Mouse (Mus musculus): ENCODE measurements around the gene Gls2.
"Not testable (repeated sequence)": the region's sequence is repeated elsewhere in the genome, so short reads cannot be mapped to it uniquely, and the experiment has no call there.

Gene Gls2

DNA sequence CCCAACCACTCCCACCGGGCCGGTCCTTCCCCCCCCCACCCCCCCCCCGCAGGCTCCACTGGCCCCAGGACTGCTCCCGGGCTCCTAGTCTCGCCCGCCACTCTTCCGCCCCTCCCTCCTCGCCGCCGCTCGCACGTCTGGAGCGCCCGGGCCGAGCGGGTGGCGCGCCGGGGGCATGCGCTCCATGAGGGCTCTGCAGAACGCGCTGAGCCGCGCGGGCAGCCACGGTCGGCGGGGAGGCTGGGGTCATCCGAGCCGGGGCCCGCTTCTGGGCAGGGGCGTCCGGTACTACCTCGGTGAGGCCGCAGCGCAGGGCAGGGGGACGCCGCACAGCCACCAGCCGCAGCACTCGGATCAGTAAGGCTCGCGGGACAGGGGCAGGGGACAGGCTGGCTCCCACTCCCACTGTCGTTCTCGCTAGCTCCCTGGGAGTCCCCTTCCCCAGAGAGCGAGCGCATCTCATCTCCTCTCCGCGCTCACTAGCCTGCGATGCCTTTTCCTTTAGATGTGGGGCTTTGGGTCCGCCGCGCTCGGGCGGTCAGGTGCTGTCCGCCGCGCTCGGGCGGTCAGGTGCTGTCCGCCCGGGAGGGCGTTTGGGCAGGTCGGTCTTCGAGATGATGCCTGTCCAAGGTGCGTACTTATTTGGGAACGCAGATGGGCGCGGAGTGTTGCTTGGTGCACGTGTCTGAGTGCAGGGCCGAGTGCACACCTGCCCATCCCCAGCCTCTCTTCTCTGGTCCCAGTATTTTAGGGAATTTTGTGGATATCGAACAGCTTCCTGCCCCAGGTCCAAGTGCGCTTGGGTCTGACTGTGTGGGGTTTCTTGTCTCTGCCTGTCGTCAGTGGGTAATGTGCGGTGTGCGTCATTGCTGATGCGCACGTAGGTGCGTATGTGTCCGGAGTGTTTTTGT, 549 bp downstream of the Gls2 start:
- peak; percentile 75 for DNase-seq (ENCODE audit: low read depth, low spot score)

DNA sequence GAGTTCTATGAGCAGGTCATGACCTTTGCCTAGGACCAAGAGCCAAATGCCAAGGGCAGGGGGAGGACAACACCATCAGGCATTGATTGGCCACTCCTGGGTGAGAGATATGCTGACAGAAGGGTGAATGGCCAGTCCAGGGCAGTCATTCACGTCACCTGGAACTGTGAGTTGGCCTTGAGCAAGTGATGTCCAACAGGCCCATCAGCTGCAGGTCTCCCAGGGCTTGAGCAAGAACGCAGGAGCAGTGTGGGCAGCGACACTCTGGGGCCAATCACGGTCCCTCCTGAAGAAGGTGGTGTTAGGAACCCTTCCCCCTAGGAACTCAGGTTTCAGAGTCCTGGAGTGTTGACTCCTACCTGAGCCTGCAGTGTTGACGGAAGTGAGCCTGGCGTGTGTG, 7.6 kb downstream of the Gls2 start:
- no peak for DNase-seq (ENCODE audit: low read depth, low spot score)

DNA sequence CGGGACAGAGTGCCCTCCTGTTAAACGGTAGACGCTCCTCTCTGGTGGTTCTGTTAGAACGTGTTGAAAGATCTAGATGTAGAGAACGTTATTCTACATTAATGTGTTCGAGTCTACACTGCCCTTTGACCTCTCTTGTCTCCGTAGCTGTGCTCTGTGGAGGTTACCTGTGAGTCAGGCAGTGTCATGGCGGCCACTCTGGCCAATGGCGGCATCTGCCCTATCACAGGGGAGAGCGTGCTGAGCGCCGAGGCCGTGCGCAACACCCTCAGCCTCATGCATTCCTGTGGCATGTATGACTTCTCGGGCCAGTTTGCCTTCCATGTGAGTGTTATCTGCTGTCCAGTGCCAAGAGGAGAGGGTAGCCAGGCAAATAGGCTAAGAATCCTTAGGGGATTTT, 10.7 kb downstream of the Gls2 start:
- peak; percentile 62 for DNase-seq (ENCODE audit: low read depth, low spot score)

DNA sequence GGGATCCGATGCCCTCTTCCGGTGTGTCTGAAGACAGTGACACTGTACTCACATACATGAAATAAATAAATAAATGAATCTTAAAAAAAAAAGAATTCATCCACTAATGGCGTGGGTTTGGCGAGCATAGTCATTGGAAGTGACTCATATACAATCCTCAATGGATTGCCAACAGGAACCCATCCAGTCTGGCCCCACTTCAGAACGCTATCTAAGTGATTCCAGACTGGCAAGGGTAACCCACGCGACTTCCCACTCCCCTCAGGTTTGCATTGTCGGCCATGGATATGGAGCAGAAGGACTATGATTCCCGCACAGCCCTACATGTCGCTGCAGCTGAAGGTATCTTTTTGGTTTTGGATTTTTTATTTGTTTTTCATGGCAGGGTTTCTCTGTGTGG, 14.1 kb downstream of the Gls2 start:
- DNase-seq (ENCODE audit: low read depth, low spot score): no peak

DNA sequence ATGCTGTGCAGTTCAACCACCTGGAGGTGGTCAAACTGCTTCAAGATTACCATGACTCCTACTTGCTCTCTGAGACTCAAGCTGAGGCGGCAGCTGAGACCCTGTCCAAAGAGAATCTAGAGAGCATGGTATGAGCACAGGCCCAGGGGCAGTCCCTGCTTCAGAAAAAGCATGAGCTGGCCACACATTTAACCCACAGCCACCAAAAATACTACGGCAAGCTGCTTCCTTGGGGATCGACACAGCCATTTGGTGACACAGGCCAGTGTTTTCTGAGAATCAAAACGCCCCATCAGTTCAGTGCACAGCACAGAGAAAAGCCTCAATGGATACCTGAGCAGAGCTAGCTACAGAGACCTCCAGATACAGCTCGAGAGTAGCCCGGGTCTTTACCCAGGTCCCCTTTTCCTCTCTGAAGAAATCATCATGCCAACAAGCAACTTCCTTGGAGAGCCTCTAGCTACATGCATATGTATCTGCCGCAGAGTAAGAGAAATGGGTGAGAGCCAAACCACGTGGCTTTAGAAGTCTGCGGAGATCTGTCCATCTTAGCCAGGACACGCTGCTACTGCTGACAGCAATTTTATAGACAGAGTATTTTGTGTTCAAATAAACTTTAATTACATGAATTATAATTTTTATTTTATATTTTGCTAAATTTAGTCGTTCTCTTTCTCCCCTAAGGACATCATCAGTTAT, 15.2 kb downstream of the Gls2 start:
- no peak for DNase-seq (ENCODE audit: low read depth, low spot score)

DNA sequence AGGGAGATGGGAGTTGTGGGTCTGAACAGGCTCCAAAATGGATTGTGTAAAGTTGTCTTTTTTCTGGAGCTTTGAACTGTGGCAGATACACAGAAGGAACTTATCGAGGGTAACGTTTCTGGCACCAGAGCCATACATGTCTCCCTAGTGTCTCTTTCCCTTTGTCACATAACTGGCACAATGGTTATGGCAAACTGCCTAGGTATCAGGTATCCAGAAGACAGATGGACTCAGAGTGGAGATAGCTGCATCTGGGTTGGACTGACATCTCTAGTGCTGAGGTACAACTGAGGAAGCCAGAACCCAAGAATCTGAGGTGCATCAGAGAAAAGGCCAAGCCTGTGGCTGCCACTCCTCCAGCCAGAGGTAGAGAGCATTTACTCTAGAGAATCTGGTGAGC, 15.9 kb downstream of the Gls2 start:
- DNase-seq (ENCODE audit: low read depth, low spot score): no peak

DNA sequence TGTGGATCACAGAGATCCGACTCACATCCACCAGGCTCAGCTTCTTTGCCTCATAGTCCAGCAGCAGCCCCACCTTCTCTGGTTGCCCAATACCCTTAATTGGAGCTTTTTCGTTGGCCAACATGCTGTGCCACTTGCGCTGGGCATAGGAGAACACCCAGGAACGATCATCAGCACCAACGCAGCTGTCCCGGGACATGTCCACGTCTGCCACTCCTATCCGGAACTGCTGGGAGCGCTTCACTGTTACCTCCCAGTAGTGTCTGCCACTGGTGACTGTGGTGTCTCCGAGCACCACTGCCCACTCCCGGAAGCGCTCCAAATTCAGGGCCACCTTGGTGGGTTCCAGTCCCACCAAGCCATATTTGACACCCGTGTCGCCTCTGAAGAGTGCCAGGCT, 16.7 kb downstream of the Gls2 start:
- no peak for DNase-seq (ENCODE audit: low read depth, low spot score)

DNA sequence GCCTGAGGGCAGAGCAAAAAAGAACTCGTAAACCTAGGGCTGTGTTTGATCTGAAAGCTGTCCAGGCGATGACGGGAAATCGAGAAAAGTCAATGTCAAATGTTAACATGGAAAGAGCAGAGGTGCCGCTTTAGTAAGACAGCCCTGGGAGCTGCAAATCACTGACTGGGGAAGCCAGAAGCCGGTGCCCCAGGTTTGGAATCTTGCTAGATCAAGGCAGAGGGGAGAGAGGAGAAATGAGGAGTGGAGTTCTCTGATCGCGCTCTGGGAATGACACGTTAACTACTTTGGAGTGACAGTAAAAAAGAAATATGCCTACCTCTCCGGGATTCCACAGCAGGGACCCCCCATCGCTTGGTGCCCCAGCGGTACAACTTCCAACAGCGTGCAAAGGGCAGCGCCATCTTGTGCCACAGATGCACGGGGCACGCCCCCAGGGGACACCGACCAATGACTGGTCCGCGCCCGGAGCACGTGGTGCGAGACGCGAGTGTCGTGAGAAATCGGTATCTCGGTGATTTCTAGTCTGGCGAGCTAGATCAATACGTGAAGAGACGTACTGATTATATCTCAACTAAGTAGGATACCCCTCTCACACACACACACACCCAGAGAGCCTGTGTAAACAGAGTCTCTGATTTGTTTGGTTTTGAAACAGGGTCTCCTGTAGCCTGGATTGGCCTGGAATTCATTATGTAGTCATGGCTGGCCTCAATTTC, 17.3 kb downstream of the Gls2 start, which contains the start of gene Spryd4:
Gene Spryd4 (minus strand): TSS at position 418 of the 719 bp plus-strand sequence.
- DNase-seq (ENCODE audit: low read depth, low spot score): peak; percentile 97

DNA sequence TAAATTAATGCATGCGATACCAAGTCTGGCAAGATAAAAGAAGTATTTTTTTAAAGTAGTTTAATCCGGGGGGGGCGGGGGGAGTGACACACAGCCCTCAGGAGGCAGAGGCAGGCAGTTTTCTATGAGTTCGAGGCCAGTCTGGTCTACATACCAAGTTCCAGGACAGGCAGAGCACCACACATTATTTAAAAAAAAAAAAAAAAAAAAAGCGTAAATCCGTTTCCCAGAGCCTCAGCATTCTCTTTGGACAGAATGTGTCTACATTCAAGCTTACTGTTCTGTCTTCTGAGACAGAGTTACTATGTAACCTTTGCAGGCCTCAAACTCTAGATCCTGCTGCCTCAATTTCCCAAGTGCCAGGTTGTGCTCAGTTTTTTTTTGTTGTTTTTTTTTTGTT, 17.9 kb downstream of the Gls2 start:
- no peak for DNase-seq (ENCODE audit: low read depth, low spot score)

DNA sequence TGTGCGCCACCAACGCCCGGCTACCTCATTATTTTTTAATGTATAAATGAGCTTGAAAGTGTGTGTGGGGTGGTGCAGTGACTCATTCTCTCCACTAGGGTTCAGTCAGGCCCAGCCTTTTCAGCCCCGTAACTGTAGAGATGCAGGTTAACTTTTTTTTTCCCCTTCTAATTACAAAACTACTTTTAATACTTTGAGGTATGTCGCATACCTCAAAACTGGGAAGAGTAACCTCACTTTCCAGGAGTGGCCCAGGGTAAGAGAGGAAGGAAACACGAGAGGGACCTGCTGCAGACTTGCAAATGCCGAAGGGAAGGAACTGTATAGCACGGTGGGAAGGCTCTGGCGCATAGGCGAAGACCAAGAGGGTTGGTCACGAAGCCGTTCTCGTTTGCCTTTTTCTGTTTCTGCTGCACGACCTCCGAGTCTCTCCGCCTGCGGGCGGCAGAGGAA, 18.6 kb downstream of the Gls2 start:
- peak; percentile 87 for DNase-seq (ENCODE audit: low read depth, low spot score)

DNA sequence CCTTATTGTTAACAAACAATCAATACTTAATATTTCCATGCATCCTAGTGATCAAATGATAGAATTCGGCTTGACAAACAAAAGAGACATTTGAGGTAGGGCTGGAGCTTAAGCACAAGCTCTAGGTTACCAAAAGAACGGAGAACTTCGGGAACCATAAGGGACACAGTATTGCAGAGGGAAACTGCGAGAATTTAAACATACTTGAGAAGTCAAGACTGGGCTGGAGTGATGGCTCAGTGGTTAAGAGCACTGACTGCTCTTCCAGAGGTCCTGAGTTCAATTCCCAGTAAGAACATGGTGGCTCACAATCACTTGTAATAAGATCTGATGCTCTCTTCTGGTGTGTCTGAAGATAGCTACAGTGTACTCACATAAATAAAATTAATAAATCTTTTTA, 19.9 kb downstream of the Gls2 start:
- DNase-seq (ENCODE audit: low read depth, low spot score): not testable (repeated sequence)

DNA sequence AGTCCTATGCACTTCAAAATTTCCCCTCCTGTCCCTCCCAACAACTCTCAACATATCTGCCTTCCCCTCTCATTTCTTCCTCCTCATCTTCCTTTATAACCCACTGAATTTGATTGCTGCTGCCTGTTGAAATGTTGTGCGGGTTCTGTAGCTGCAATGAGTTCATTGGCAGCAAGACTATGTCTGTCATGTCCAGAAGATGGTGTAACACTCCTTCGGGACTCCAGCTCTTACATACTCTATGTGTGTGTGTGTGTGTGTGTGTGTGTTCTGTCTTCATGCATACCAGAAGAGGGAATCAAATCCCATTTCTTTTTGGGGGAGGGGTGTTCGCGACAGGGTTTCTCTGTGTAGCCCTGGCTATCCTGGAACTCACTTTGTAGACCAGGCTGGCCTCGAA, 20.7 kb downstream of the Gls2 start:
- no peak for DNase-seq (ENCODE audit: low read depth, low spot score)

DNA sequence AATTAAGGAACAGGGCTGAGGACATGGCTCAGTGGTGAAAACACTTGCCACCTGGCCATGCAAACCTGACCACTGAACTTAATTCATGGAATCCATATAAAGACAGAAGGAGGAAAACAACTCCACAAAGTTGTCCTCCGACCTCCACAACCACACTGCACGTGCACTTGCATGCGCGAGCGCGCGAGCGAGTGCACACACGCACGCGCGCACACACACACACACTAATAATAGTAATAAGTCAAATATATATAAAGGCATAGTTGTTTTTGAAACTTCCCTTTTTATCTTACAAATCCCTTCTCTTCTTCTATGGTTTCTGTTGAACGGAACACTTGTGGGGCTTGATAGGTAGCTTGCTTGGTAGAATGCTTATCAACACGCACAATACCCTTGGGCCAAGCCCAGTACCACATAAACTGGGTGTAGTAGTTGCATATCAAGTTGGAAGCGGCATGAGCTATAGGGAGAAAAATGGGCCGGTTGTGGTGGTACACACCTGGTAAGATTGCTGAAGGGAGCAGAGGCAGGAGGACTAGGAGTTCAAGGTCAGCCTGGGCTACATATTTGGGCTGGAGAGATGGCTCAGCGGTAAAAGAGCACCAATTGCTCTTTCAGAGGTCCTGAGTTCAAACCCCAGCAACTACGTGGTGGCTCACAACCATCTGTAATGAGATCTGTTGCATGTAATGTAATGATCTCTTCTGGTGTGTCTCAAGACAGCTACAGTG, 24.3 kb downstream of the Gls2 start:
- no peak for DNase-seq (ENCODE audit: low read depth, low spot score)

DNA sequence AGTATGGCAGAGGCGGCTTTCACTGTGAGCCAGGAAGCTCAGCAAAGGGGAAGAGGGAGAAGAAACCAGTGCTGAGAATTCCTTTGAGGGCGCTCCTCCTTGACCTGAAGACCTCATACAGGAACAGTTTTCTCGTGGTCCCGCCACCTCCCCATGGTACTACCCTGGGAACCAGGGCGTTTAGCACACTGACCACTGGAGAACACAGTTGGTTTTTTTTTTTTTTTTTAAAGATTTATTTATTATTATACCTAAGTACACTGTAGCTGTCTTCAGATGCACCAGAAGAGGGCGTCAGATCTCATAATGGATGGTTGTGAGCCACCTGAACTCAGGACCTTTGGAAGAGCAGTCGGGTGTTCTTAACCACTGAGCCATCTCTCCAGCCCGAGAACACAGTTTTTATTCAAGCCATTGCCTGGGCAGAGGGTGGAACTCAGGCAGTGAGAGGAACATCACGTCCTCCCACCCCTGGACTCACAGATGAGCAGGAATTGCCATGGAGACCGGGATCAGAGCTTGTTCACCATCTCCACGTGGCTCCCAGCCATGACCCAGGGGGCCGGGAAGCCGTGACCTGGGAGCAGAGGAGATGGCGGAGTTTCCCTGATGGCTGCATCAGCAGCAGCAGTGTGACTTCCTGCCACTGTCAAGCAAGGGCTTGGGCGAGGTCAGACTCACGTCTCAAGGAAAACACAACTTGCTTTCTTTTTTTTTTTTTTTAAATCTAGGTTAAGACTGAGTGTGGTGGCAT, 27.5 kb downstream of the Gls2 start:
- peak; percentile 54 for DNase-seq (ENCODE audit: low read depth, low spot score)

DNA sequence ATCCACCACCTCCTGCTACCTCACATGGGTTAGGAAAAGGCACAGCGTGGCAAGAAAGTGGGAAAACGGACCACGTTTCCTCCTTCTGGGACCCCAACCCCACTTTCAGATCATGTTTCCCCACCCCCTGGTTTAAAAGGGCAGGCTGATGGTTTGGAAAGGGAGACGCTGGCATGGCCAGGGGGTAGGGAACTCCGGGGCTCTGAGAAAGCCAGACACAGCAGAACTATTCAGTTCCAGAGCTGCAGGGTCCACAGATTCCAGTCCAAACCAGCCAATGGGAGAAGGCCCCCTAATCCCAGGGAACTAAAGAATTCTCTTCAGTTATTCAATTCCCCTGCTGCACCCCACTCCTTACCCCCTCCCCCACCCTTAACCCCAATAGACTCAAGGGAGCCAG, 30.8 kb downstream of the Gls2 start:
- no peak for DNase-seq (ENCODE audit: low read depth, low spot score)

DNA sequence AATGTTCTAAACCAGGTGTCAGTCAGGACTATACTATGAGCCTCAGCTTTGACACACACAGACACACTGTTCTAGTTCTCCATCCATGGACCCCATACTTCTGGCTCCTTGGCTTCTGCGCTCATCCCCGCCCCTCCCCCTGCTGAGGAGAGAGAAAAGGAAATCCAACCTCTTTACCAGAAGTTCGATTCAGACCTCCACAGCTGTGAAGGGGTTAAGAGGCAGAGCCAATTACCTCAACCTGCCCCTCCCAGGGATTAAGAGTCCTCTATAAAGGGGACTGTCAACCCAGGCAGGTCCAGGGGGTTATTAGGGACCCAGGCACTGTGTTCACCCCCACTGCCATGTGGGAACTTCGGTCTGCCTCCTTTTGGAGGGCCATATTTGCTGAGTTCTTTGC, 31.3 kb downstream of the Gls2 start, which contains the start of gene Mip:
Gene Mip (plus strand): TSS at position 301 of the 400 bp plus-strand sequence.
- no peak for DNase-seq (ENCODE audit: low read depth, low spot score)

DNA sequence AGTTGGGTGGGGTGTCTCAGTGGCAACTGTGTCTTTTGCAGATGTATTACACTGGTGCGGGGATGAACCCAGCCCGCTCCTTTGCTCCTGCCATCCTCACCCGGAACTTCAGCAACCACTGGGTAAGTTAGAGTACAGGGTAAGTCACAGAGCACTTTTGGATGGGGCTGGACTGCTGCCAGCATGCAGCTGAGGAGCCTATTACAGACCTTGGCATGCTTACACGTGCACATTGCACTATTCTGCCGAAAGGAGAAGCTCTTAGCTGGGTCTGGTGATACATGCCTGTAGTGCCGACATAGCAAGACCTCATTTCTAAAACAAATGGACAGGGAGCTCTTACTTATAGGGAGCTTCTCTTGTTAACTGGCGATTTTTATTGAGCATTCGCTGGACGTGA, 33.3 kb downstream of the Gls2 start:
- DNase-seq (ENCODE audit: low read depth, low spot score): no peak

DNA sequence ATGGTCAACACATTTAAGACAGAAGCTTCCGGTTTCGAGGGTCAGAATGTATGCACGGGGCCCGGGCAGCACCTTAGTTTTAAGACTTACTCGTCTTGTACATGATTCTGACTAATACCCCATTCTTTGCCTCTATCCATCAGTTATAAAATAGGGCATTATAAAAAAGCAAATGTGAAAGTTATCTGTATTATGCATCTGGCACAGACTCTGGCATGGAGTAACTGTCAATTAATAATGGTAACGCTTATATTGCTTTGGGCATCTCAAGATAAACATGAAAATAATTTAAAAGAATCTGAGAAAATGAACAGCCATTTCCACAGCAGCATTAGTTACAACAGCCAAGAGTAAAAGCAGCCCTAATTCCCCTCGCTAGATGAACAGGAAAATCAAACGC, 33.8 kb downstream of the Gls2 start:
- DNase-seq (ENCODE audit: low read depth, low spot score): no peak

DNA sequence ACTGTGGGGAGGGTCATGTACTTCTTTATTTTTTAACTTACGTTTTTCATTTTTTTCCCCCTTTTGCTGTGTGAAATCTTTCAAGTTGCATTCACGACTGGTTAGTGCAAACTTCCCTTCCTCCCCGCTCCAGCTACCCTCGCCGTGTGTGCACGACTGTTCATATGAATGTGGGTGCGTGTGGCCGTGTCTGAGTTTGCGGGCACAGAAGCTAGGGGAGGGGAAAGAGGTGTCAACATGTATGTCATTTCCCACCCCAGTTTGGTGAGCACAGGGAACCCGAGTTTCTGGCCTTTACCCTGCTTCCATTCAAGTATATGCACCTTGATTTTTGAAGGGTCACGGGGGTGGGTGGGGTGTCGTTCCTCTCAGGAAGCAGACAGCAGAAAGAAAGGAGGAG, 36.3 kb downstream of the Gls2 start:
- DNase-seq (ENCODE audit: low read depth, low spot score): no peak

DNA sequence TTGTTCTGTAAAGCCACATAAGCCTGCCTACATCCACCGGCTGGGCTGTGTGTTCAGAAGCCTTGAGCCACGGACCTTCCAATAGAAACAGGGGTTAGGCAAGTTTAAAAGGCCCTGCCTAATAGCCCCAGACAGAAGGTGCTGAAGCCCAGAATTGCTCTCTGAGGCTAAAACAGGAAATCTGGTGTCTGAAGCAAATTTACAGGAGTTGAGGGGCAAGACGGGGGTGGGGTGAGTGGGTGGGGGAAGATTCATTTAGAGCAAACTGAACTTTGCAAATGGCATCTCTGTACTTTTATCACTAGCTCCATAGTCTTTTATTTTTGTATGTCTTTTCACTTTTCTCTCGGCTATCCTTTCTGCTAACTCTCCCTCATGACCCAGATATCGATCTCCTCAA, 36.9 kb downstream of the Gls2 start:
- no peak for DNase-seq (ENCODE audit: low read depth, low spot score)
